Mouse (Mus musculus) brain, embryonic 18.5 days (tissue): Measurements from ENCODE around the gene Cd160.

Source experiments
- DNase-seq: peaks from one replicate; pipeline ENCODE4 v3.0.0-alpha.2; 2012; ENCODE audit warnings: low read depth, low spot score

Gene Cd160

DNA sequence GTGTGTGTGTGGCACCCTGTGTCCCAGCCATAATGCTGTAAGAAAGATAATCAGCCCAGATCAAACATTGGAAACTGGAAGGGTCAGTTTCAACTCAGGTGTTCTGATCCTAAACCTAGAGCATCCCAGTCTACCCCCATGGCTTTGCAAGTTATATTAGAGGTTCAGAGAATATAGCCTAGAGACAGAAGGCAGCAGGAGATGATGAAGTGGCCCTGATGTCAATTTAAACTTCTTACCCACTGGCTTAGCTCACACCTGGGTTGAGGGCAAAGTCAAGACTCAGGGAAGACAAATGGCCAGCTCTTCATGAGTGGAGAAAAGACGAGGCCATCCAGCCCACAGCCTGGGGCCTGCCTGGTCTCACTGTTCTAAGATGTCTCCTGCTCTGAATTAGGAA is at the start of gene Cd160, which contains the start of gene Pdzk1:
Gene Cd160, minus strand, starts transcription at position 368 of the 400 bp plus-strand sequence.
Gene Pdzk1, plus strand, starts transcription at position 301 of the 400 bp plus-strand sequence.
- DNase-seq: no peak

DNA sequence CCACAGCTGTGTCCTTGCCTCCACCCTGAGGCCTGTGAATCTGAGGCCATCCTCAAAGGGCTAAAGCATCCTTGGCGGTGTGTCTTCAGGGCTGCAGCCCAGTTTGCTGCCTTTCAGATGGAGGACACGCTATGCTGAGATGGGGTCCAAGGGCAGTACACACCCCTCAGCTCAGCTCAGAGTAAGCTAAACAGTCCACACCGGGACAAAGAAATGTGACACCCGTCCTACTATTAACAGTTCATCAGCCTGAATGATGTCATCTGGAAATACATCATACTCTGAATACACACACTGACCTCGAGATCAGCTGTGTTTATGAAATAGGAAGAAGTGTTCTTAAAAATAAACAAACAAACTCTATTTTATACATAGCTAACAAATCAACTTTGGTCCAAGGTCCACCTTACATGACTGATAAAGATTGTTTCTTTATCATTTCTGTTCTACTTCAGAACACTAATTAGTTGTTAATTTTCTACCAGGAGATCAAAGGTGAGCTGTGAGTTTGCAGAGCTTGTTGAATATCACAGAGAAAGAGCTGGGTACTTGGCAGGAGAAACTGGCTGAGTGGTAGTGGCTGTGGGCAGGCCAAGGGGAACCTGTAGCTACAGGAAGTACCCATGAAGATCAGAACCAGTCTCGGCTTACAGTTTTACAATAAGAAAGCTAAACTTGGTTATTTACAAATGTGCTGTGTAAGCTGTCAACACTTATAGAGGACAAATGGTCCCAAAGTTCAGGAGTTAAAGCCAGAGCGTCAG is 45.8 kb upstream of the Cd160 start:
- DNase-seq: no peak

DNA sequence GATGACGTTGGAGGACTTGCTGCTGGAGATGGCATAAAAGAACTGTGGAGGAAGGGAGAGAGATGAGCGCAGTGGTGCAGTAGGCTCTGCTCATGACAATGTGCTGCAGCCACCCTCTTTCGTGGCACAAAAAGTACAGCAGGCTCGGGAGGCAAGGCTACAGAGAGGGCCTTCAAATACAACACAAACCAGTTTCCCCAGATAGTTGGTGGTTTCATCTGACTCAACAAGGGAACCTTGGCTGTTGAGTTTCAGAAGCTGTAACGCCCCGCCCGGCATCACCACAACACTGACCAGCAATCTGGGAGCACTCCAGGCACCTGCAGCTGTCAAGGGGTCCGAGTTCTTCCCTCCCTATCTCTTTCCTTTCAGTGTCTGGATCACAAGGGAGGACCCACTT is 43.4 kb upstream of the Cd160 start:
- DNase-seq: no peak

DNA sequence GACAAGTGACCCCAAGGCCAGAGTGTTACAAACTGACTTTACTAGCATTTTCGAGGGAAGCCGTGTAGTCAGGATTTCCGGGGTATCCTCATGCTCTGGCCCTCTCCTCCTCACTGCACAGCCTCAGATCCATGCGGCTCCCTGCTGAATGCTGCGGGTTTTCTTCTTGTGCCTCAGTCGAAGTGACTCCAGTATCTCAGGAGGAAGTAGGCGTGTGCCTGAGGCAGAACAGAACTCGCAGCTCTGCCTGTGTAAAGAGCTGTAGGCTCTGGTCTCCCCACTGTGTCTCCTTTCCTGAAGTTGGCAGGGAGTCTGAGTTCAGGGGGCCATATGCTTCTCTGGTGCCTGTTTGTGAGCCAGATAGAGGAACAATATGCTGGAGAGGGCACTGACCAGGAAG is 41.9 kb upstream of the Cd160 start:
- no peak for DNase-seq

DNA sequence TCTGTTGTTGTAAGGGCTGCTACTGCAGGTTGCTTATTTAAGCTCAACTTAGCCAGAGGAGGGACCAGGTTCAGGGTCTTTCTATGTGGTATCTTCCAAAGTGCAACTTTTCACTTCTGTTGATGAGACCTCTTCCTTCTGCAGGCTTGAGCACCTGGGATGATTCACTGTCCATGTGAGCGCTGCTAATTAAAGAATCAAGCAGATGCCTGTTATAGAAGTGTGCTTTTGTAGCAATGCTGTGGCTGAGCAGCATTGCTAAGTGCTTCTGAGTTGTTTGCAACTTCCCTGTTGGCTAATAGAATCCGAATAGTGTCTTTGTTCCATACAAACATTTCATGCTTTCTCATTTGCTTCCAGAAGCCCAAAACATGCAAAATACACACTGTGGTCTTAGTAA is 41.1 kb upstream of the Cd160 start:
- DNase-seq: no peak

DNA sequence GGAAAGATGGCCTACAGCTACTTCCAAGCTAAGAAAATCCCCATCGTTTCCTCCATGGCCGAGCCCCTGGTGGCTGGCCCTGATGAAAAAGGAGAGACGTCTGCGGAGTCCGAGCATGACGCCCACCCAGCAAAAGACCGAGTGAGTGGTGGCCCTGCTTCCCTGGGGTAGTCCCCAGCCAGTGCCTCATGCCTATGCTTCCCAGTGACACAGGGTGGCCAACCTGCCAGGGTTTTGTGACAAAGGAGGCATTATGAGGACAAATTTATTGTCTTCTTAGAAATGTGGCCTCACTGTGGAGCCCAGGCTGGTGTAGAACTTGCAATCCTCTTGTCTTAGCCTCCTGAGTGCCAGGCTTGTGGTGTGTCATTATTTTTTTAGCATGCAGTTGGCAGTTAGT is 39.9 kb upstream of the Cd160 start:
- DNase-seq: no peak

DNA sequence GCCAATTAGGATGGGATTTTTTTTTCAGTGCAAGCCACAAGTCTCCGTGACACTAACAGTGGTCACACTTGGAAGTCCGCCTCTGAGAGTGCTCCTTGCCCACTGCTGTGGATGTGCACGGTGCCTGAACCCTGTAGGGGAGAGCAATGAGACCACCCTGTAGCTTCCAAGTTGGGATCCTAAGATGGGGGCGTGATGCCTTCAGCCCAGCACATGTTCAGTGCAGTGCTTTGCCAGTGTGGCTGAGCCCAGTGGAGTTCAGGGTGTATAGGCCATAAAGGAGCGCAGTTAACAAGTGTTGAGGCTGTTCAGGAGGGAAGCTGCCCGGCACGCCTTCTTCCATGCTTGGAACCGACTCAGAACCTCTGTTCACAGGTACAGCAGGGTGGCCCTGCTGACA is 39.4 kb upstream of the Cd160 start:
- DNase-seq: no peak

DNA sequence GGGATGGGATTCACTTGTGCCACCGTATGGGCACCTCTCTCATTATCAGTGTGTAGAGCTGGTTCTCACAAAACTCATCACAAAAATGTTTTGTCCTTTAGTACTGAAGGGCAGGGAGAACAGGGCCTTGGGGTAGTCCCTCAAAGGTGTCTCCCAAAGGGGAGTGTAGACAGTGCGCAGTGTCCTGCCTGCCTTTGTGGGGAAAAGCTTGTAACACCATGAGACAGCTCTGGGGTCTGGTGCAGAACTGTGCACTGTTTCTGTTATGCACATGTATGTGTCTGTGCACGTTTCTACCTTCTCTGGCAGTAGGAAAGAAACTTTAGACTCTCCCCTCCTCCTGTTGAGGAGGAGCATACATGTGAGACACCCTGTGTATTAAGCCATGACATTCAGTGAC is 38.7 kb upstream of the Cd160 start:
- DNase-seq: no peak

DNA sequence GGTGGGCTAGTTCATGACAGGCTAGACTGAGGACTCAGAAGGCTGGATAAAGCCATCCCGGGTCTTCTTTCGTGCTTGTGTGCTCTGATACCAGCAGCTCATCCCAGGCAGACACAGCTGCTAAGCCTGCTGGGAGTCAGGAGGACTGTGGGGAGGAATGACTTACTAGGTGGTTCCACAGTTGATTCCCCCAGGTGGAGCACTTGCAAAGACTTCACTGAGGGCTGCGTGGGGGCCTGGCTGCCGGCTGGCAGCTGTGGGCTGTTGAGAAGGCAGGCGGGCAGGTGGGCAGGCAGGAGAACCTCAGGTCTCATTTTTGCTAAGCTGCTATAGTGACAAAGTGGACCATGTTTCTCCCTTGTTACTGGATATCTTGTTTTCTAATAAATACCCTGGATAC is 31.3 kb upstream of the Cd160 start:
- DNase-seq: no peak

DNA sequence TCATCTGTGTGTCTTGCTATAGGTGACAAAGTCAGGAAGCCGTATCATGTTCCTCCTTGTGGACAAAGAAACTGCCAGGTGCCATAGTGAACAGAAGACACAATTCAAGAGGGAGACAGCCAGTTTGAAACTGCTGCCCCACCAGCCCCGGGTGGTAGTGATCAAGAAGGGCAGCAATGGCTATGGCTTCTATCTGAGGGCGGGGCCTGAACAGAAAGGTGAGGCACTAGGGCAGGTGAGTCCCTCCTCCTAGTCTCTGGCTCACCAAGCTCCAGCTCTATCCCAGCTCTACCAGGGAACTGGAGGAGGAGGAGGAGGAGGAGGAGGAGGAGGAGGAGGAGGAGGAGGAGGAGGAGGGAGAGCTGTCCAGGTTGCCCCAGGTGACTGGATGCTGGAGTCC is 26.7 kb upstream of the Cd160 start:
- no peak for DNase-seq

DNA sequence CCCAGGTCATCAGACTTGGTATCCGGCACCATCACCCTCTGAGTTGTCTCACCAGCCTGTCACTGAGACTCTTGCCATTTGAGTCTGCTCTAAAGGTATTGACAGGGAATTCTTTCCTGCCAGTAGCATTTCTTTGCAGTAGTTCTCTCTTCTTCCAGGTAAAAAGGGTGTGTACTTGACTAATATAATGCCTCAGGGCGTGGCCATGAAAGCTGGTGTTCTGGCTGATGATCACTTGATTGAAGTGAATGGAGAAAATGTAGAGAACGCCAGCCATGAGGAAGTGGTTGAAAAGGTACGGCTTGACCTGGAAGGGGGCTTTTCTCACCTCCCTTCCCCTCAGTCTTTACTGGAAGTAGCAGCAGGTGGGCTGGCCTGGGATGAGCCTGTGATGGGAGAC is 25.2 kb upstream of the Cd160 start:
- DNase-seq: no peak

DNA sequence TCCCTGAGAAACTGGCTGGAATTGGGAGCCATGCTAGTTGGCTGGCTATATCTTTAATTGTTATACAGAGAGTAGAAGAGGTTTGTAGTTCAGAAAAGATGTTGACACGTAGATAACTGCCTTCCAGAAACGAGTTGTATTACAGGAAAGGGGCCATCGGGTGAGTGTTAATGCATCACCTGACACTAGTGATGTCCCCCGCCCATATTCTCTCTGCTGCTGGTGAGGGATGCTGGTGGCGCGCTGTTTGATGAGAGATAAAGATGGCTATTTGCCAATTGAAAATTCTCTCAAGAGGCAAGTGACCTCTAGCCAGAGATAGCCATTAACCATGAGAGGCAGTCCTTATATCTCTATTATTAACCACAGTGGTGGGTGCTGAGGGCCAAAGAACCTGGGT is 23.4 kb upstream of the Cd160 start:
- DNase-seq: no peak

DNA sequence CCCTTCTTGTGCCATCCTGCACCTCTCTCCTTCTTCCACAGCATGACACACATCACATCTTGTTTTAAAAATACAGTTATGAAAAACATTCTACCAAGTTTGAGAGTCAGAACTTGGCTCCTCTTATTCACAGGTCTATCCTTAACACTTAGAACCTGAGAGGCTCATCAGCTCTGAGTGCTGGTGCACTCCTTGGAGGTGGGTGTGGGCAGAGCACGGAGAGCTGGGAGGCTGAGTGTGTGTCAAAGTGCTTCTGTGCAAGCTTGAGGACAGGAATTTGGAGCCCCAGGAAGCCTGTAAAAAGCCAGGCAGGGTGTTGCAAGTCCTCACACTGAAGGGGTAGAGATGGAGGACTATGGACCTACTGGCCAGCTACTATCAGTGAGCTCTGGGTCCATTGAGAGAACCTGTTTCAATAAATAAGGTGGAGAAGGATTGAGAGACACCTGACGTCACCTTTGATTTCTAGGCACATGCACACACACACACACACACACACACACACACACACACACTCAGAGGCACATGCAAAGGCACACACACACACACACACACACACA is 20.1 kb upstream of the Cd160 start:
- DNase-seq: no peak

DNA sequence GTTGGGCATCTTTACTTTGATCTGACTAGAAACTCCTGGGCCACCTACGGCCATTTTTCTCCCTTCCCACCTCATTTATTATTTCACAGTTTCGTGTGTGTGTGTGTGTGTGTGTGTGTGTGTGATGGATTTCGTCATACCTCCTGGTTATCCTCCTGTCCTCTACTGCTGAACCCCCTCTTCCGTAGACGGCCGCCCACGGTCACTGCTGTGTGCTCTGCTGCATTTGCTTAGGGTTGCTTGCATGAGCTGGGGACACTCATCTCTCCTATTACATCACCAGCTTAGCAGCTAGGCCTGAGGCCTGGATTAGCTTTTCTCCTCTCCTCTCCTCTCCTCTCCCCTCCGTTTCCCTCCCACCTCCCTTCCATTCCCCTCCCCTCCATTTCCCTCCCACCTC is 19.3 kb upstream of the Cd160 start:
- no peak for DNase-seq

DNA sequence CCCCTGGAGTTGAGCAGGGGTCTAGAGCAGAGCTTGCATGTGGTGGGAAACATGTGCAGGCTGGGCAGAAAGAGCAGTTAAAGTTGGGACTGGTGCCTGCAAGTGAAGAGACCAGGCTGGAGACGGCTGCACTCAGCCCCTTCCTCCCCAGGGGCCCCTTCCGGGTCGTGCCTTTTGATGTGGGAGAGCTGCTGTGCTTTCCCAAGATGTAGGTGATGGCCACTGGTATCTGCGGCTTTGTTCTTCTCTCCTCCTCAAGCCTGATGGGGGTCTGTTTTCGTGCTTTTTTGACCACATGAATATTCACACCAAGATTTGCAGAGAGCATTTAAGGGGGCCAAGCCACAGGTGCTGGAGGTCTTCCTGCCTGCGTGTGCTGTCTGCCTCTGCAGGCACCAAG is 18.5 kb upstream of the Cd160 start:
- no peak for DNase-seq

DNA sequence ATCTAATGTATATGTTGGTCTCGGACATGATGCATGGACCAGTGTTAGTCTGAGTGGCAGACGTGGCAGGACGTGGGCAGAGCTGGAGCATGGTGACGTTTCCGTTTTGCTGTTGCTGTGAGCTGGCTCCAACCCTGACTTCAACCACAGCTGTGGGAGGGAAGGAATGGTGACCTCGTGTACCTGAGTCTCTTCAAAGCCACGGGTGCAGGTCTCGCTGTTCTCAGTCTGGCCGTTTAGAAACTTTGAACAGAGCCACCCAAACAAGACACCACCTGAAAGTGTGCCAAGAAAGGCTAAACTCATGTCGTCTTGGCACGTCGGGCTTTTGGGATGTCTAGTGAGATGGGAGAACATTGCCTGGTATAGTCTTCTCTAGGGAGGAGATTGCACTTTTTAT is 17.8 kb upstream of the Cd160 start:
- DNase-seq: no peak

DNA sequence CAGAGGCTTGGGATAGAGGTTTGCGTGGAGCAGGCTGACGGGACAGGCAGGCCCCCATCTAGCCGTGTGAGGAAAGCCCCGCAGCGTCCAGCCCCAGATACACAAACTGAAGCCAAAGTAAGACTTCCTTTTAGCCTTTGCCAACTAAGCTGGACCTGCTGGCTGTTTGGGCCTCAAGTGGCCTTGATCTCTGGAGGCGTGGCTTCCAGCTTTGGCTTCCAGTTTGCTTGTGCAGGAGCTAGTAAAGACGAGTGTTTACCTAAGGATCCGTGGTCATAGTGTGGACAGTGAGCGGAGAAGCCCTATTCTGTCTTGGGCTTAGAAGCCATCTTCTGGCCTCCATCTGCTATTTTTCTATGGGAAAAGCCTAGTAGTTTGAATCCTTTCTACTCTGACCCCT is 16.7 kb upstream of the Cd160 start:
- no peak for DNase-seq

DNA sequence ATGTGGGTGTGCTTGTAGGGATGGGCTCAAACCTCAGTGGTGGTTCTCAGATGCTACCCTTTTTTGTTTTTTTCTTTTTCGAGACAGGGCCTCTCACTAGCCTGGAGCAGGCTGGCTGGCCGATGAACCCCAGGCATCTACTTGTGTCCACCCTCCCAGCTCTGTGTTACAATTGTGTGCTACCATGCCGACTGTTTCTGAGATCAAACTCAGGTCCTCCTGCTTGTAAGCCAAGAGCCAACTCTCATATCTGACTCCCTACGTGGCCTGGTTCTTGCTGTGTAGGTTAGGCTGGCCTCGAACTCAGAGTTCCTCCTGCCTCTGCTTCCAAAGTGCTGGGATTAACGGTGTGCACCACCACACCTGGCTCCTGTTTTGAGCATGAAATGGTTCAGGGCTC is 16.0 kb upstream of the Cd160 start:
- DNase-seq: no peak

DNA sequence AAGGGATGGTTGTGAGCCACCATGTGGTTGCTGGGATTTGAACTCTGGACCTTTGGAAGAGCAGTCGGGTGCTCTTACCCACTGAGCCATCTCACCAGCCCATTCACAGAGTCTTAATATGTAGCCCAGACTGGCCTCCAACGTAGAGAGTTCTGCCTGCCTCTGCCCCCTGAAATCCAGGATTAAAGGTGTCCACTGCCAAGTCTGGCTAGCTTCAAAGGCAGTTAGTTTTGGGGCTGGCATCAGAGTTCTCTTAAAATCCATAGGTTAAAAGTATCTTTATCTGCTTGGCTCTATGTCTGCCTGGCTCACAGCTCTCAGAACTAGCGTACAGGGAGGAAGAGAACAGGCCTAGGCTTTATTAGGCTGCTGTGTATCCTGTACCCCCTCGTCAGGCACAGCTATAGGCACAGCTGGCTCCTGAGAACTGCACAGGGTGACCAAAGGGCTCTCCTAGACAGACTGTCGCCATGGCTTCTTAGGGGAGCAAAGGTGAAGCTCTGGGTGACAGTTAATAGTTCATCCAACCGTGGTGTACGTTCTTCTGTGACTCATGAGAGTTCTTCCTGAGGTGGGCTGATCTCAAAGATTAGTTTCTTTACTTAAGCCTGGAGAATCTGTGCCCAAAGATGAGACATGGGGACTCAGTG is 10.0 kb upstream of the Cd160 start:
- DNase-seq: no peak

DNA sequence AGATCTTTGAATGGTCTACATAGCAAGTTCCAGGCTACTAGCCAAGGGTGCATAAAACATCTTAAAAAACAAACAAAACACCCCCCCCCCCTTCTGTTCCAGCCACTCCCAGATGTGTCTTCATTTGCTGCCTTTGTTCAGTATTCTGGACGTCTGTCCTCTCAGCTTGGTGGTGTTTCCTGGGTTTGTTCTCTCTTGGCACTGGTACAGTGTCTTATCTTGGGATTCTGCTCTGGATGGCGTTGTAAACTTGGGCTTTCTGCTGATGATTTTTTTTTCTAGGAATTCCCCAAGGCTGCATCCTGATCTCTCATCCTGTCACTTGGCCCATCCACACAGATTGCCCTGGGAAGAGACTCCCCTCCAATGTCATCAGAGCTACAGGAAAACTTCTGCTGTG is 7.3 kb upstream of the Cd160 start:
- no peak for DNase-seq

DNA sequence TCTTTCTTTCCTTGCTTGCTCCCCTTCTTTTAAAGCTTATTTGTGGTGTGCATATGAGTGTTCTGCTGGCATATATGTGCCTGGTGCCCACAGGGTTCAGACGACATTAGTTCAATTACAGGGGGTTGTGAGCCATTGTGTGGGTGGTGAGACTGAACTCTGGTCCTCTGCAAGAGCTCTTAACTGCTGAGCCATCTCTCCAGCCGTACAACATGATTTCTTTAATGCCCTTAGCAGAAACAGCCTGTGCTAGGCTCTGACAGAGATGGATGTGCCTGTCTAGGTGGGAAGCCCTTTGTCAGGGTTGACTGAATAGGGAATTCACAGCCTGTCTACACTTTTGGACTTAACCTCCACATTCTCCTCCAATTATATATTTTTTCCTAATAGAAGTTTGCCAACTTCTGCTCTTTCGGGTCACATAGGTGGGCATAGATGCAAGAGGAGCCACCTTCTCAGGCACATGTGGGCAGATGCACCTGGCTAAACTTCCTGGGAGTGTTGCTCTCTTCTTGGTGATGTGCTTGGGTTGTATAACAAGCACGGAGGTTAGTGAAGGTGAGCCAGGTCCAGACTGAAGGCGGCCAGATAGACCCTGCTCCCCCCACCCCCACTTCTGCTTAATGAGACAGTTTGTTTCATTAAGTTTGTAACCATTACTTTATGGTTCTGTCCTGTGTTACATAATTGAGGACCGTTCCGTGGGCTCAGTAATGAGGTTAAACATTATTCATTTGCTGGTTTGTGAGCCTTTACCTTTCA is 5.6 kb upstream of the Cd160 start:
- no peak for DNase-seq

DNA sequence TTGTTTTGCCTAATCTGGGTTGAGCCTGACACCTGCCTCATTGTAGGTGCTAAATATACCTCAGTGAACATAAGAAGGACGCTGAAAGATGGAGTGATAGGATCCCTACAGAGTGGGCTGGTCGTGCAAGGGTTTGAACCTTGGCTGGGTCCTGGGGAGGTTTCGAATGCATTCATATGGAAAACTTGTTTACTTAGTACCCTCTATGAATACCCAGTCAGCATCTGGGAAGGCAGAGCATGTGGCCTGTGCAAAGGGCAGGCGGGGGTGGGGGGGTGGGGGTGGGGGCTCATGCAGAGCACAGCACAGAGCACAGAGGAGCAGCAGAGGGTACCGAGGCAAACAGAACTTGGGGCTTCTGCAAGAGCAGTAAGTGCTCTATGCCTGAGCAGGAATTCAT is 3.8 kb upstream of the Cd160 start:
- no peak for DNase-seq

DNA sequence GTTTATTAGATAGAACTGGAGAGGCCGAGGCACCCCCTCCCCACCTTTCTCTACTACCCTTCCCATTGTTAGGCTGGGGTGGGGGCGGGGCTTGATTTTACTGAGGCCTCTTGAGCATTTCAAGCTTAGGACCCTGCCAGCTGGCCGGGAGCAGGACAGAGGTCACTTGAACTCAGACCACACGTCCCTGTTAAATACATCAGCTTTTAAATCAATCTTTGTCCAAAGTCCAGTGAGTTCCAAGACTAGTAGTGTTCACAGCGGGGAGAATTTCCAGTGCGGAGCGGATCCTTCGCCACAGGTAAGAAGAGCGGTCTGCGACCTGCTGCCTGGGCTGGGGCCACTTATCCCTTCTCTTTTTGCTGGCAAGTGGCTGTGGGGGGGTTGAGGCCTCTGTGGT is 705 bp upstream of the Cd160 start:
- DNase-seq: no peak
